Mouse (Mus musculus): Measurements from ENCODE around the gene Cacna1i. TPM values are rescaled to one million over a fixed set of nuclear protein-coding genes. Genes with fewer than 3 reads are reported as not detected.

Gene Cacna1i
- total RNA-seq, 2 experiments from 2014 or later: 39.7 to 43.4 TPM

DNA sequence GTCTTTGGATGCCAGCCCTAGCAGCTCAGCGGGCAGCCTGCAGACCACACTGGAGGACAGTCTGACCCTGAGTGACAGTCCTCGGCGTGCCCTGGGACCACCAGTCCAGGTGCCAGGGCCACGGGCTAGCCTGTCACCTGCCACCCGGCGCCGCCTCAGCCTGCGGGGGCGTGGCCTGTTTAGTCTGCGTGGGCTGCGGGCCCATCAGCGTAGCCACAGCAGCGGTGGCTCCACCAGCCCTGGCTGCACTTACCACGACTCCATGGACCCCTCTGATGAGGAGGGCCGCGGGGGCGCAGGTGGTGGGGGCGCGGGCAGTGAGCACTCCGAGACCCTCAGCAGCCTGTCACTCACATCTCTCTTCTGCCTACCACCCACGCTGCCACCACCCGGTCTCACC is 108.0 kb downstream of the Cacna1i start:
- no peak for DNase-seq (ENCODE audit: extremely low spot score in 1 of 2, low spot score in 1 of 2)

DNA sequence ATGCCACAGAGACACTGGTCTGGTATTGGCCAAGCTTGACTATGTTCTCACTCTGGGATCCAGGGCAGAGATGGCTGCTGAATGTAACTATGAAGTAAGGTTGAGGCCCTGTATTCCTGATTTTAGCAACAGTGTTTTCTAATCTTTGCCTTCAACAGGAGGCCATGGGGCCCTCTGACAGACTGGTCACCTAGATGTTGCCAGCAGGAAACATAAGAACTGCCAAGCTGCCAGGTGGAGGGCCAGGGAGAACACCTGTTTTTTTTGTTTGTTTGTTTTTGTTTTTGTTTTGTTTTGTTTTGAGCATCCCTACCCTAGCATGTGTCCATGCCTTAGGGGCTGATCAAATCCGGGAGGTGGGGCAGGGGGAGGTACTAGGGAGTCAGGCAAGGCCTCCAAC is 112.4 kb downstream of the Cacna1i start:
- DNase-seq (ENCODE audit: extremely low spot score in 1 of 2, low spot score in 1 of 2): no peak

DNA sequence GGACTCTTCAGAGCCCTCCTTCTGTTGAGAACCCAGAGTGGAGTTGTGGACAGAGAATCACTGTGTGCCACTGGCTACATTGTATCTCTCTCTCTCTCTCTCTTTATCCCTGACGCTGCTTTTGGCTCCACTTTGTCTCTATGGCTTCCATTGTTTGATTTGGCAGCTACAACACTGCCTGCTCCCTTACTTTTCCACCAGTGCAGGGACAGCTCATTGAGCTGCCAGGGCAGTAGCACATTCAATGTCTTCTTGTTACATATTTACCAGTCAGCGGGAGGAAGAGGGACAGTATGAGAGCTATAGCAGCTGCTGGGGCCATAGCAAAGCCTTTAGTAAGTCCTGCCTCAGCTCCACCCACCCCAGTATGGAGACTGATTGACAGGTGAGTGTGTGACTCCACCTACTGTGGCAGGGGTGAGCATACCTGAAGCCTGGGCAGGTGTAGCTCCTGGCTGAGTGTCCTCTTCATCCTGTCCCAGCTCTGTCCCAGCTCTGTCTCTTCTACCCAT is 114.4 kb downstream of the Cacna1i start:
- no peak for DNase-seq (ENCODE audit: extremely low spot score in 1 of 2, low spot score in 1 of 2)

DNA sequence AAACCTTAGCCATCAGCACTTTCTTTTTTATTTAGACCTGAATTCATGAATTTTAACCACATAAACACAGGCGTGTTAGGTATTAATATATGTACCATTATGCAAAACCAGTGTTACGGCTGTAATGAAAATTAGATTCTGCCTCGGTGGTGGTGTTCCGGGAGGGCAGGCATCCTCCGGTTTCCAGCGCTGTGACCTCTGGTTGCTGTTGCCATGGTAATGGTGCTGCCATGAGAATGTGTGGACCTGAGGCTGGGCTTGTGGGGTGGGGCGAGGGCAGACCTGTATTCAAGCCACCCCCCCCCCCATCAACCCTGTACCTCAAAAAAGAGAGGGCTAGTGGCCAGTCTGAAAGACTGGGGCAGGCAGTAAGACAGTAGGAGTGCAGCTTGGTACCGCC is 114.9 kb downstream of the Cacna1i start:
- DNase-seq (ENCODE audit: extremely low spot score in 1 of 2, low spot score in 1 of 2): no peak

DNA sequence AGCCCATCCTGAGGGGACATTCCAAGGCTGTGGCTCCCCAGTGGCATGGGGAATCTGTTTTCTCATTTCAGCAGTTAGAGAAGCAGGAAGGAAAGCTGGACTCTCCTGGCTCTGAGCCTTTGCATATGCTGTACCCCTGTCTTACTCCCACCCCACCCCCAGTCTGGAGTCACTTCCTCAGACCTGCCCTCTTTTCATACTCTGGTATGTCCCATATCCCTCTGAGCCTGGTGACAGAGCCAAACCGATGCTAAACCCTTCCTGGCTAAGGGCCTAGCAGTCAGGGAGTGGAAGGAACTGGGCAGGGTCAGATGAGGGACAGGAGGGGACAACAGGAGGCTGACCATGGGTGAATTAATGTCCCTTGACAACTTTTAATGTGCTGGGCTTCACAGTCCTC is 120.8 kb downstream of the Cacna1i start:
- no peak for DNase-seq (ENCODE audit: extremely low spot score in 1 of 2, low spot score in 1 of 2)

GRCm38 (mm10) chr15:80410661-80411060 is 123.6 kb downstream of the Cacna1i start:
- DNase-seq (ENCODE audit: extremely low spot score in 1 of 2, low spot score in 1 of 2): no peak

DNA sequence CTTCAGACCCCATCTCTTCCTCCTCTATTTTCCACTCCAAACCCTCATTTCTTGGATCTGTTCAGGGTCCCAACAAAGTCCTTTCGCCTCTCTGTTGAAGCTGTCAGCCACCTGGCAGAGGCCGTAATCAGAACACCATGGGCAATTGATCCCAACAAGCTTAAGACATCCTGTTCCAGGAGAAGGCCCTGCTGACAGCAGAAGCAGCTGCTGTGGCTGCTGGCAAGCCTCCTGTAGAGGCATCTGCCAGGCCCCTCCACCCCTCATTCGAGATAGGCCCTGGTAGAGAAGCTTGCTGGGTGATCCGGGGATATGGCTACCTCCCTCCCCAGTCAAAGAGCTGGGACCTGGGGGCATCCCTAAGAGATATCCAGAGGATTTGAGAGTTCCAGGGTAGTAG is 126.0 kb downstream of the Cacna1i start:
- DNase-seq (ENCODE audit: extremely low spot score in 1 of 2, low spot score in 1 of 2): no peak

DNA sequence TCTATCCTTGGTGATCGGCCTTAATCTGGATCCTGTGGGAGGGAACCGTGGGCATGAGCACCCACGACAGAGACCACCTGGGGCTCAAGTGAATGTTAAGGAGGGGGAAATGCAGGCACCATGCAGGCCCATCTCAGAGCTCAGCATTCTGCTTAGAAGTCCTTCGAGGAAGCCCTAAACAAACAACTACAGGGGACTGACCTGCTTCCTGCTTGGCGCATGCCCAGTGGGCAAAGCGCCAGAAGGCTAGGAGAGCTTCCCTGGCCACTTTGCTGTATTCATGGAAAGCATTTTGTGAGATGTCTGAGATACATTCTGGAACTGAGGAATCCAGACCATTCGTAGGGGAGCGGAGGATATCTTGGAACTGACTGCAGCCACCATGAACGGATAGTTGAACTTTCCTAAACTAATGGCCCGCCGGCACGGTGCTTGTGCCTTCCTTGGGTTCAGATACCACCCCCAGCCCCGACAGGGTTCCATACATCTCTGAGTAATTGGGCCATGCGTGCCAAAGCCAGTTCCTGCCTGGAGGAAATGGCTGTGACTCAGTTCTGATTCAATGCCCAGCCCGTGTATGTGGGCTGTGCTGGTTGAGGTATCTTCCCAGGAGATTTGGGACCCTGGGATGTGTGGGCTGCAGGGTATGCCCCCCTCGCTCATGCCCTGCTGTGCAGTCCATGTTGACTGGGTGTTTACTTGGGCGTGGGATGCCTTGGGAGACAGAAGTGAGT is 127.1 kb downstream of the Cacna1i start:
- DNase-seq (ENCODE audit: extremely low spot score in 1 of 2, low spot score in 1 of 2): no peak

GRCm38 (mm10) chr15:80415132-80415531 is 128.1 kb downstream of the Cacna1i start:
- DNase-seq (ENCODE audit: extremely low spot score in 1 of 2, low spot score in 1 of 2): no peak

- no peak for DNase-seq (ENCODE audit: extremely low spot score in 1 of 2, low spot score in 1 of 2)
Observed at GRCm38 (mm10) chr15:80417066-80417465, 130.0 kb downstream of the Cacna1i start.

DNA sequence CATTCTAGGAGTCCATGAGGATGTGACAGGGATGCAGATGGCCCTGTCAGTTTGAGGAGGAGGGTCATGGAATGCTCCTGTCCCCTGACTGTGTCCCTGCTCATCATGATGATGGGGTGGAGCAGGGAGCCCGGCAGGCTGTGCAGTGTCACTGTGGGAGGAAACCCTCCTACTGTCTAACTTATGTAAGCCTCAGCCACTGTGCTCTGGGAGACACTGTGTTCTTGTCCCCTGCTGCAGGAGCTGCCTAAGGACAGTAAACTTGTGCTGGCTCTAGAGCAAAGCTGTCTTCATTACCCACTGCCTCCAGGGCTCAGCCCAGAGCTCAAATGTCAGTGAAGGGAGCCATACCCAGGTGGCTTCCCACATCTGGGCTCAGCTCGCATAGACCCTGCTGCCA is 131.1 kb downstream of the Cacna1i start:
- no peak for DNase-seq (ENCODE audit: extremely low spot score in 1 of 2, low spot score in 1 of 2)

DNA sequence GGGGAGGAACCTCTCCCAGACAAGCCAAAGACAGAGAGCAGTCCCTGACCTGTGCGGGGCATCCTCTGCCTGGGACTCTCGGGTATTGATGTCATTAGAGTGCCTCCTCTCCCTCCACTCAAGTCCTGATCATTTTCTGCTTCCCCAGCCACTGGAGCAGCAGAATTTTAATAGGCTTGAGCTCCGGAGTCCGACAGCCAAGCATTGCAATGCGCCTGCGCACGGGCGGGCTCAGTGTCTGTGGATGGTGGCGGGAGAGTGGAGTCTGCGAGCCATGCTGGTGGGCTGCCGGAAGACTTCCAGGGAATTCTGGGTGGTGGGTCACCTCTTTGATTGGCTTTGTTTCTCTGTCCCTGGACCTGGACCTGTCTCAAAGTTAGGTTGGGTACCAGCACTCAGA is 143.3 kb downstream of the Cacna1i start:
- DNase-seq (ENCODE audit: extremely low spot score in 1 of 2, low spot score in 1 of 2): peak in 1 of 2 experiments; percentile 32

DNA sequence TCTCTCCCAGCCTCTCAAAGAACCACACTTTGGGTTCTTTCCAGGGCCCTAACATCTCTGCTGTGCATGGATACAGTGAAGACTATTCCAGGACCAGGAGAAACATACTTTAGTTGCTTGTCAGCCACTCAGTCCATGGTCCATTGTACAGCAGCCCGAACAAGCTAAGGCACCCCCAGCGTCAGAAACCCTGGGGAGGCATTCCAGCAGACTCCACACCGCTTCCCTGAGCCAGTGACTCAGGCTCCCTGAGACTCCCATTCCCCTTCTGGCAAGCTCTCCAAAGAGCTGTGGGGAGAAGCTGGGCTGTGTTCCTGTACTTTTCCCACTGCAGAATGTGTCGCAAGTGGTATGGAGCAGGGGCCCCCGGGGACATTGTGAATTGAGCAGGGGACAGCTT is 149.9 kb downstream of the Cacna1i start:
- no peak for DNase-seq (ENCODE audit: extremely low spot score in 1 of 2, low spot score in 1 of 2)

DNA sequence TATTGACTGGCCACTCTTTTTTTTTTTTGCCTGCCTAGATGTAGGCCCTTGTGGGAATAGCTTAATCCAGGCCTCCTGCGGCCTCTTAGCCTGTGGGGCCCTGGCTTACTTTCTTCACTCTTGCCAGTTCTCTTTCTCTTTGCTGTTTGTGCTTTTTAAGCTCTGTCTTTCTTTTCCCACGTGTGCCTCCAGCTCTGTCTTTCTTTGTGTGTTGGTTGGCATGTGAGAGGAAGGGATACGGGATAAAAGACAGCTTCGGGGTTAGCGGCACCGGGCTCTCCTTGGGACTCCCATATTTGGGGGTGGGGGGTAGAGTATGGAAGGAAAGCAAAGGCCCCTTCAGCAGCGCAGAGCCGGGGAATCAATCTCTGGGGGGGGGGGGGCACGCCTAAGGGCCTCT is 151.0 kb downstream of the Cacna1i start:
- no peak for DNase-seq (ENCODE audit: extremely low spot score in 1 of 2, low spot score in 1 of 2)

DNA sequence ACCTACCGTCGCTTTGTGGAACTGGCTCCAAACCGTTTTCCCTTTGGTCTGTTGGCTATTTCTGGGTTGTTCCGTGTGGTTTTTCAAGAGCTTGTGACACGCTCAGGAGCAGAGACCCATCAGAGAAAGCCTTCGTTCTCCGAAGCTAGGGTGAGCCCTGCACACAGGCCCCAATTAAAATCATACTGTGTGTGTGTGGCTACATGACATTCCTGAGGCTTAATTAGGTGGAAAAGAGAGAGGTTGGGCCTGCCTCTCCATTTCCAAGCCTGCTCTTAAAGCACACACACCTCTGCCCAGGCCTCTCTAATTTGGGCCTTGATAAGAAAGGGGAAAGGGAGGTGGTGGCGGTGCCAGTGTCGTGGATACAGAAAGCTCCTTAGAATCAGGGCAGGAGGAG is 151.4 kb downstream of the Cacna1i start:
- DNase-seq (ENCODE audit: extremely low spot score in 1 of 2, low spot score in 1 of 2): no peak

DNA sequence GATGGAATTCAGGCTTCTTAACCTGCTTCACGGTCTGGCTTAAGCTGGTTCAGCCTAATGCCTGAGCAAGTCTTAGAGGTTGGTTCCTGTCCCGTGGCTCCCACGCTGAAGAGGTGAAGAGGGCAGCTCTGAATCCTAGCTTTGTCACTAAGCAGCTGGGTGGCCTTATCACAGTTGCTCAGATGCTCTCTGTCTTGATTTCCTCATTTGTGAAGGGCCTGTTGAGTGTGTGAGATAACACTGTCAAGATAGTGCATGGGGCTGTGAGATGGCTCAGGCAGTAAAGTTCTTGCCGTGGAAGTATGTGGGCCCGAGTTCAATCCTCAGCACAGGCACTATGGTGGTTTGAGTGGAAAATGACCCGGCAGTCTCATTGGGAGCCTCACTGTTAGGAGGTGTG is 153.2 kb downstream of the Cacna1i start:
- no peak for DNase-seq (ENCODE audit: extremely low spot score in 1 of 2, low spot score in 1 of 2)

DNA sequence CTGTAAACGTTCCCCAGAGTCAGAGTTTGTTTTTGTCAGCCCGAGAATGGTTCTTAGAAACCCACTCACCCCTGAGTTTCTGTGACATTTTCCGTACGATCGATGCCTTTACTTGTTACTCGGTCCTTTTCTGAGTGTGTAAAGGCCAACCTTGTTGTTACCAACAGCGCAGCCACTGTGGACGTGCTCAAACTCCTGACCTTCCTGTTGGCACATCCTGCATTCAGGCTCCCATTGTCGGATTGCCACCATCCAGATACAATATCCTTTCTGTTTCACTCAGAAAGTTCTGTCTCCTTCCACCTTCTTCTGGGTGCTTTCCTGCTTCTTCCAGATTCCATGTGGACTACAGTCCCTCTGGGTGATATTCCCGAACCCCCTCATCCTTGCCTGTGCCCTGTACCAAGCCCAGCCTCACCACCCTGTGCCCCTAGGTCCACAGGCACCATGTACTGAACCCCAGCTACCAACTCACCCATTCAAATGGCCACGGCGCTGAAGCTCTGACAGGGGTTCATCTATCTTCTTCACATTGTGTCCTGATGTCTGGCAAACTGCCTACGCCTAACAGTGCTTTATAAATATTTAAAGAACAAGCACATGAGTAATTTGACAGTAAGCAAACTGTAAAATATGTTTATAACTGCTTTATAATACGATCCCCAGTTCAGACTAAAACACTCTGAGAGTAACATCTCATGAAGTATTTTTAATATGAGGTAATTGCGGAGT is 159.1 kb downstream of the Cacna1i start:
- no peak for DNase-seq (ENCODE audit: extremely low spot score in 1 of 2, low spot score in 1 of 2)

Other genes starting within 250 kb of the Cacna1i start
- gene Syngr1, start 195.9 kb upstream of the Cacna1i start, total RNA-seq (2021): 100 to 1,000 TPM; 387 to 409 TPM
- 100 to 1,000 TPM; 494 to 606 TPM for gene Rpl3, start 195.4 kb upstream of the Cacna1i start, total RNA-seq (2021)
- gene Tab1, start 154.1 kb upstream of the Cacna1i start, total RNA-seq (2021): 10 to 100 TPM; 25.1 to 33.8 TPM
- 100 to 1,000 TPM; 111 to 113 TPM for gene Mgat3, start 113.5 kb upstream of the Cacna1i start, total RNA-seq (2021)
- 10 to 100 TPM; 31.8 to 33.0 TPM for gene Mief1, start 53.2 kb upstream of the Cacna1i start, total RNA-seq (2021)
- 10 to 100 TPM in 1 of 2 experiments, 1 to 10 TPM in 1; 6.3 to 21.1 TPM for gene AC140267.1, start 51.4 kb upstream of the Cacna1i start, total RNA-seq (2021)
- gene Atf4, start 32.1 kb upstream of the Cacna1i start, total RNA-seq (2021): 10 to 100 TPM; 91.2 to 93.1 TPM
- 10 to 100 TPM; 30.8 to 35.6 TPM for gene Rps19bp1, start 22.9 kb upstream of the Cacna1i start, total RNA-seq (2021)

Data from layer of hippocampus, postnatal 25 days (tissue).